In genomic region chr15:101253563-101253885, GRCm38 (mm10) we compare ENCODE assay signal across 8 mouse cellular contexts. TPM values are rescaled to one million over a fixed set of nuclear protein-coding genes. Genes with fewer than 3 reads are reported as not detected.
DNase-seq lines count a peak whose midpoint lies in the region; ATAC-seq and TF ChIP-seq lines count a peak whose summit lies in the region.

No protein-coding gene starts in this region.

- ATAC-seq in kidney, postnatal 0 days (replicated peaks; ENCODE audit: low FRiP score, low read depth): no peak
- ATAC-seq in embryonic facial prominence, embryonic 11.5 days (replicated peaks; ENCODE audit: insufficient number of reproducible peaks, low FRiP score, low TSS enrichment, low read depth): no peak
- ATAC-seq in hindbrain, postnatal 0 days: 0 out of 2 replicates have a peak, but pooled peaks have one; percentile 7
- no peak for ATAC-seq in midbrain, embryonic 16.5 days

- H3K9ac ChIP-seq in kidney, postnatal 0 days (ENCODE audit: low read depth, low read length): no peak overlapping the region
- H3K9ac ChIP-seq in embryonic facial prominence, embryonic 11.5 days (replicated peaks; ENCODE audit: low read length): peak overlapping the region; percentile 84
- H3K9ac ChIP-seq in hindbrain, postnatal 0 days (replicated peaks; ENCODE audit: low read length): peak overlapping the region; percentile 64
- H3K9ac ChIP-seq in midbrain, embryonic 16.5 days (ENCODE audit: low read depth, low read length): peak overlapping the region; percentile 90

- WGBS in kidney, postnatal 0 days: 37% methylated on average over 3 of the region's 3 CpGs
- 22% methylated on average over 3 of the region's 3 CpGs for WGBS in embryonic facial prominence, embryonic 11.5 days
- 27% methylated on average over 3 of the region's 3 CpGs for WGBS in hindbrain, postnatal 0 days
- WGBS in midbrain, embryonic 16.5 days: 36% methylated on average over 3 of the region's 3 CpGs

- H3K9me3 ChIP-seq in kidney, postnatal 0 days (replicated peaks; ENCODE audit: low read length): no peaks in the 10 kb centered on the region
- no peaks in the 10 kb centered on the region for H3K9me3 ChIP-seq in embryonic facial prominence, embryonic 11.5 days (replicated peaks; ENCODE audit: control insufficient read depth, low read length)
- H3K9me3 ChIP-seq in hindbrain, postnatal 0 days (ENCODE audit: low read length): no peaks in the 10 kb centered on the region
- no peaks in the 10 kb centered on the region for H3K9me3 ChIP-seq in midbrain, embryonic 16.5 days (replicated peaks; ENCODE audit: control insufficient read depth, low read length, poor library complexity, severe bottlenecking)

- TF ChIP-seq CTCF in kidney, postnatal 0 days (IDR thresholded peaks at IDR 0.05; ENCODE audit: low read depth): no peak
- no peak for TF ChIP-seq CTCF in hindbrain, postnatal 0 days (IDR thresholded peaks at IDR 0.05; ENCODE audit: low read depth)

- no peaks in the 10 kb centered on the region for H3K27me3 ChIP-seq in kidney, postnatal 0 days (ENCODE audit: insufficient read depth, low read length)
- no peaks in the 10 kb centered on the region; the same call in 1 of the 2 replicates for H3K27me3 ChIP-seq in embryonic facial prominence, embryonic 11.5 days (ENCODE audit: control insufficient read depth, insufficient read depth, low read length)
- no peaks in the 10 kb centered on the region for H3K27me3 ChIP-seq in hindbrain, postnatal 0 days (ENCODE audit: insufficient read depth, low read length)
- no peaks in the 10 kb centered on the region for H3K27me3 ChIP-seq in midbrain, embryonic 16.5 days (ENCODE audit: control insufficient read depth, insufficient read depth, low read depth, low read length)

- no peak overlapping the region for H3K27ac ChIP-seq in kidney, postnatal 0 days
- no peak overlapping the region for H3K27ac ChIP-seq in embryonic facial prominence, embryonic 11.5 days (replicated peaks; ENCODE audit: low read depth, low read length)
- 0 out of 2 replicates have a peak overlapping the region, but pooled peaks have one; percentile 27 for H3K27ac ChIP-seq in hindbrain, postnatal 0 days
- 0 out of 2 replicates have a peak overlapping the region, but pooled peaks have one; percentile 45 for H3K27ac ChIP-seq in midbrain, embryonic 16.5 days (ENCODE audit: low read length)

- no peaks in the 10 kb centered on the region for H3K36me3 ChIP-seq in kidney, postnatal 0 days (ENCODE audit: insufficient read depth, low read length)
- no peaks in the 10 kb centered on the region for H3K36me3 ChIP-seq in embryonic facial prominence, embryonic 11.5 days (replicated peaks; ENCODE audit: control insufficient read depth, insufficient read depth, low read depth, low read length)
- no peaks in the 10 kb centered on the region for H3K36me3 ChIP-seq in hindbrain, postnatal 0 days (ENCODE audit: insufficient read depth, low read length)
- H3K36me3 ChIP-seq in midbrain, embryonic 16.5 days (ENCODE audit: control insufficient read depth, insufficient read depth, low read length): no peaks in the 10 kb centered on the region

- peak overlapping the region; percentile 59 for H3K4me3 ChIP-seq in kidney, postnatal 0 days (replicated peaks; ENCODE audit: low read depth, low read length)
- H3K4me3 ChIP-seq in embryonic facial prominence, embryonic 11.5 days (ENCODE audit: low read depth, low read length): peak overlapping the region; percentile 69
- peak overlapping the region; percentile 58 for H3K4me3 ChIP-seq in hindbrain, postnatal 0 days (ENCODE audit: low read length)
- H3K4me3 ChIP-seq in midbrain, embryonic 16.5 days (ENCODE audit: low read depth, low read length): peak overlapping the region; percentile 71

- H3K4me1 ChIP-seq in kidney, postnatal 0 days (replicated peaks; ENCODE audit: insufficient read depth, low read length): 0 out of 2 replicates have a peak, but pooled peaks cover 5% of the 10 kb centered on the region
- H3K4me1 ChIP-seq in embryonic facial prominence, embryonic 11.5 days (ENCODE audit: control insufficient read depth, insufficient read depth, low read length): no peaks in the 10 kb centered on the region
- H3K4me1 ChIP-seq in hindbrain, postnatal 0 days (ENCODE audit: insufficient read depth, low read length): no peaks in the 10 kb centered on the region
- peaks cover 3% of the 10 kb centered on the region; the same call in 1 of the 2 replicates for H3K4me1 ChIP-seq in midbrain, embryonic 16.5 days (ENCODE audit: control insufficient read depth, insufficient read depth, low read length)

- peak overlapping the region; percentile 91 for H3K4me2 ChIP-seq in kidney, postnatal 0 days (ENCODE audit: low read length)
- peak overlapping the region; percentile 96 for H3K4me2 ChIP-seq in embryonic facial prominence, embryonic 11.5 days (ENCODE audit: low read depth, low read length)
- peak overlapping the region; percentile 58 for H3K4me2 ChIP-seq in hindbrain, postnatal 0 days (ENCODE audit: low read depth, low read length)
- peak overlapping the region; percentile 74 for H3K4me2 ChIP-seq in midbrain, embryonic 16.5 days (ENCODE audit: low read length)

- DNase-seq in kidney, postnatal 0 days (ENCODE audit: low spot score): no peak
- no peak for DNase-seq in kidney, postnatal 14 days
- DNase-seq in embryonic facial prominence, embryonic 11.5 days (ENCODE audit: low spot score): no peak
- DNase-seq in hindbrain, postnatal 0 days (ENCODE audit: low spot score): no peak
- no peak for DNase-seq in cerebellum, adult 11-12 months
- no peak for DNase-seq in kidney, postnatal 36 days
- DNase-seq in kidney, postnatal 25 days: no peak

RNA-seq across cellular contexts. Expression of gene Nr4a1, which starts 0.5 kb away (rescaled TPM):
- polyA plus RNA-seq in kidney, postnatal 0 days (2015; fragmentation: Nextera tagmentation; extraction: Ambion mirVana): 8.6 and 9.5 TPM in 2 replicates
- polyA plus RNA-seq in embryonic facial prominence, embryonic 11.5 days (2014; fragmentation: Nextera tagmentation; extraction: Ambion mirVana): 2.2 and 3.0 TPM in 2 replicates
- total RNA-seq in hindbrain, postnatal 0 days (2014; rRNA removed): 9.3 and 10.3 TPM in 2 replicates
- polyA plus RNA-seq in hindbrain, postnatal 0 days (2015; fragmentation: Nextera tagmentation; extraction: Ambion mirVana): 5.3 and 6.5 TPM in 2 replicates
- 5.0 and 6.4 TPM in 2 replicates for polyA plus RNA-seq in midbrain, embryonic 16.5 days (2015; fragmentation: Nextera tagmentation; extraction: Ambion mirVana)

RNA-seq across cellular contexts. Expression of gene Grasp, which starts 29.5 kb away (rescaled TPM):
- polyA plus RNA-seq in kidney, postnatal 0 days (2015; fragmentation: Nextera tagmentation; extraction: Ambion mirVana): 3.7 and 4.0 TPM in 2 replicates
- 5.6 and 6.0 TPM in 2 replicates for polyA plus RNA-seq in embryonic facial prominence, embryonic 11.5 days (2014; fragmentation: Nextera tagmentation; extraction: Ambion mirVana)
- 6.7 and 8.7 TPM in 2 replicates for total RNA-seq in hindbrain, postnatal 0 days (2014; rRNA removed)
- 1.5 and 1.6 TPM in 2 replicates for polyA plus RNA-seq in hindbrain, postnatal 0 days (2015; fragmentation: Nextera tagmentation; extraction: Ambion mirVana)
- polyA plus RNA-seq in midbrain, embryonic 16.5 days (2015; fragmentation: Nextera tagmentation; extraction: Ambion mirVana): 0.95 and 1.1 TPM in 2 replicates

RNA-seq across cellular contexts. Expression of gene Atg101, which starts 30.5 kb away (rescaled TPM):
- 77.1 and 79.5 TPM in 2 replicates for polyA plus RNA-seq in kidney, postnatal 0 days (2015; fragmentation: Nextera tagmentation; extraction: Ambion mirVana)
- polyA plus RNA-seq in embryonic facial prominence, embryonic 11.5 days (2014; fragmentation: Nextera tagmentation; extraction: Ambion mirVana): 63.8 and 65.8 TPM in 2 replicates
- total RNA-seq in hindbrain, postnatal 0 days (2014; rRNA removed): 44.1 and 52.3 TPM in 2 replicates
- polyA plus RNA-seq in hindbrain, postnatal 0 days (2015; fragmentation: Nextera tagmentation; extraction: Ambion mirVana): 69.1 and 75.3 TPM in 2 replicates
- polyA plus RNA-seq in midbrain, embryonic 16.5 days (2015; fragmentation: Nextera tagmentation; extraction: Ambion mirVana): 74.8 and 79.8 TPM in 2 replicates

RNA-seq across cellular contexts. Expression of gene 6030408B16Rik, which starts 39.5 kb away (rescaled TPM):
- 23.3 and 24.5 TPM in 2 replicates for polyA plus RNA-seq in kidney, postnatal 0 days (2015; fragmentation: Nextera tagmentation; extraction: Ambion mirVana)
- polyA plus RNA-seq in embryonic facial prominence, embryonic 11.5 days (2014; fragmentation: Nextera tagmentation; extraction: Ambion mirVana): 1.6 and 1.7 TPM in 2 replicates
- total RNA-seq in hindbrain, postnatal 0 days (2014; rRNA removed): not detected in 2 replicates
- 0.15 and 0.30 TPM in 2 replicates for polyA plus RNA-seq in hindbrain, postnatal 0 days (2015; fragmentation: Nextera tagmentation; extraction: Ambion mirVana)
- 0.19 and 0.26 TPM in 2 replicates for polyA plus RNA-seq in midbrain, embryonic 16.5 days (2015; fragmentation: Nextera tagmentation; extraction: Ambion mirVana)

Comparison
In these comparisons a context has a peak if more than half of its experiments do, and no peak if none do; other contexts are left out.
1. H3K27ac ChIP-seq: peak in hindbrain, postnatal 0 days (single experiment) and midbrain, embryonic 16.5 days (single experiment); none in kidney, postnatal 0 days (single experiment) and embryonic facial prominence, embryonic 11.5 days (single experiment).
2. Peak in every context shown above with its lines, with median percentiles within 50 percentile points of each other: H3K4me2 ChIP-seq and H3K4me3 ChIP-seq.